ENCODE assay signal across 19 mouse cellular contexts in genomic region chr4:151827840-151828239, GRCm38 (mm10).
"Had no signal": no experiment of that assay in that cellular context is flagged by ENCODE, and none has a peak within 500 bp of the region (broad histone marks: within the 10 kb centered on the region; RNA-seq: fewer than 3 reads in every experiment).

No protein-coding gene starts in this region.

- ATAC-seq: midbrain, embryonic 16.5 days had no signal

- H3K9me3 ChIP-seq: midbrain, embryonic 10.5 days; midbrain, embryonic 12.5 days; neural tube, embryonic 13.5 days; neural tube, embryonic 15.5 days had no signal

- H3K9ac ChIP-seq: liver, embryonic 14.5 days; lung, embryonic 14.5 days; midbrain, embryonic 12.5 days; neural tube, embryonic 13.5 days; neural tube, embryonic 15.5 days had no signal

- H3K36me3 ChIP-seq: midbrain, embryonic 12.5 days had no signal

- H3K27ac ChIP-seq: liver, embryonic 14.5 days; midbrain, embryonic 10.5 days; midbrain, embryonic 12.5 days; neural tube, embryonic 13.5 days; neural tube, embryonic 15.5 days had no signal

- H3K27me3 ChIP-seq: midbrain, embryonic 12.5 days; neural tube, embryonic 13.5 days; neural tube, embryonic 15.5 days had no signal

- DNase-seq: lung, embryonic 14.5 days; lung, postnatal 10 days; lung, postnatal 4 days; midbrain, embryonic 14.5 days; retina, postnatal 1 day; right cerebral cortex, adult 18-20 months; right cerebral cortex, postnatal 25 days; right cerebral cortex, postnatal 4 days; spleen, adult 18-20 months; thymus, adult 18-20 months; thymus, postnatal 14 days; thymus, postnatal 36 days had no signal

- H3K4me3 ChIP-seq: midbrain, embryonic 10.5 days; midbrain, embryonic 12.5 days; myocyte; neural tube, embryonic 13.5 days; neural tube, embryonic 15.5 days had no signal

- H3K4me2 ChIP-seq: lung, embryonic 14.5 days; midbrain, embryonic 12.5 days; neural tube, embryonic 13.5 days; neural tube, embryonic 15.5 days had no signal

- H3K4me1 ChIP-seq: midbrain, embryonic 12.5 days had no signal
